Mouse (Mus musculus) gastrocnemius, adult 2 months (tissue): ENCODE measurements at regions not wholly inside any gene's neighbourhood (a gene's known extent, or its start where the extent isn't known, plus 50 kb on each side); places are given as distances from the start of the nearest gene placed in this dataset. TPM values are rescaled to one million over a fixed set of nuclear protein-coding genes. Genes with fewer than 3 reads are reported as not detected.

Source experiments
- DNase-seq: peaks from one replicate; pipeline ENCODE4 v3.0.0; 2022
- H3K27ac ChIP-seq: fragments of 200-600 bp; 2 replicates; pipeline ENCODE4 v1.8.1; 2022; ENCODE audit warnings: mild to moderate bottlenecking
- H3K4me3 ChIP-seq: fragments of 200-600 bp; 2 replicates; pipeline ENCODE4 v1.8.1; 2022; ENCODE audit warnings: mild to moderate bottlenecking, moderate library complexity
- CTCF ChIP-seq: fragments of 200-600 bp; IDR thresholded peaks from 2 replicates; pipeline ENCODE4 v1.8.1; 2022; ENCODE audit warnings: antibody characterized with exemption, mild to moderate bottlenecking, moderate library complexity
- intact Hi-C: fragments of 180-260 bp; cut with DNase I; formaldehyde crosslinking; loops from one replicate; pipeline ENCODE4 v1.15.1; 2025
- microRNA-seq: library from miRNA; unstranded; fragments of <30 nt; microRNA quantifications from one replicate; pipeline ENCODE4 v1.2.0, GENCODE M21; 2021

DNA sequence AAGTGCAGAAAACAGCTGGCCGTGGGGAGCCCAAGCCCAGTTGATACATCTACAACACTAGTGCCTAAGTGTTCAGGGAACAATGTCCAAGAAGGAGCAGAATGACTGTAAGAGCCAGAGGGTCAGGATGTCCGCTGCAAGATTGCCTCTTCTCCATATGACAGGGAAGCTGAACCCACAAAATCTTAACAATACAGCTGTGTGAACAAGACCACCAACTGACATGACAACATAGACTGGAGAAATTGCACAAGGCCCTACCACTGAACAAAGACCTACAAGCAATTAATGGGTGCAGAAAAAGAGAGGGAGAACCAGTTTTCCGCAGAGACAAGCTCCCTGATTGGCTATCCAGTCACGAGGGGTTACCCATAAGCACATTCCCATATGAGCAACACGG, 80.2 kb upstream of the Ccdc54 start:
- Histone ChIP-seq H3K27ac (no peak overlapping the region), H3K4me3 (no peak overlapping the region)
- intact Hi-C loops: loop anchor here (10.0 kb wide), 1 partner anchor 136 kb away; no protein-coding TSS in a partner anchor
- TF ChIP-seq CTCF: no peak
- DNase-seq: no peak

DNA sequence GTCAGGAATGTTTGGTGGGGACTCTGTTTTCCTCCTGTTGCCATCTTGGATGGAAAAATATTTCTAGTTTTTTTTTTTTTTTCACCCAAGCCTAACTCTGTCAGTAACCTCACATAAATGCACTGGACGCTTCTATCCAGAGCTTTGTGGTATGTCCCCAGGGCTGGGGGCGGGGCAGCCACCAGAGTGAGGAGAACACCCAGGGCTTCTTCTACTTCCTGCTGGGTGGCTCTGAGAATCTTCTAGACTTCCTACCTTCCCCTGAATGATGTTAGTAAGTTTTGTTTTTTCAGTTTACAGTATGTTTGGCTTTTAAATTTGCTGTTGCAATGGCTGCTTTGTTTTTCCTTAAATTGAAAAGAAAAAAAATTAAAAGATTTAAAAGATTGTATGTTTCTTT, 73.3 kb upstream of the Ccdc54 start:
- intact Hi-C loops: no loop called here
- Histone ChIP-seq H3K27ac (no peak overlapping the region), H3K4me3 (no peak overlapping the region)
- no peak for DNase-seq
- no peak for TF ChIP-seq CTCF

Small RNAs in the stretch of these regions (microRNA-seq; reads per million reads assigned to microRNA genes)
- gene Mir6363: not detected
